In genomic region chr12:83487476-83487991, GRCm38 (mm10) we compare ENCODE assay signal across 7 mouse cellular contexts. TPM values are rescaled to one million over a fixed set of nuclear protein-coding genes. Genes with fewer than 3 reads are reported as not detected.
DNase-seq lines count a peak whose midpoint lies in the region; ATAC-seq and TF ChIP-seq lines count a peak whose summit lies in the region.

TSS of gene Dpf3 (minus strand) at chr12:83487716.

- H3K4me3 ChIP-seq in embryonic facial prominence, embryonic 12.5 days = peak within 1 kb of the TSS; percentile 66
- H3K4me3 ChIP-seq in kidney, adult 2 months (ENCODE audit: insufficient read depth, low read depth, low read length) = peak within 1 kb of the TSS; percentile 66
- peak within 1 kb of the TSS; percentile 66 for H3K4me3 ChIP-seq in limb, embryonic 12.5 days (replicated peaks)
- H3K4me3 ChIP-seq in midbrain, embryonic 15.5 days = peak within 1 kb of the TSS; percentile 65
- peak within 1 kb of the TSS; percentile 66 for H3K4me3 ChIP-seq in spleen, adult 2 months (ENCODE audit: extremely low read depth, insufficient read depth, insufficient read length)

- TF ChIP-seq POLR2A in kidney, adult 2 months (IDR thresholded peaks at IDR 0.05; ENCODE audit: low read depth, low read length) = no peak
- no peak for TF ChIP-seq POLR2A in spleen, adult 2 months (IDR thresholded peaks at IDR 0.05; ENCODE audit: low read depth, low read length)

- H3K27ac ChIP-seq in embryonic facial prominence, embryonic 12.5 days = peak within 1 kb of the TSS; percentile 72; the same call in 1 of the 2 replicates
- H3K27ac ChIP-seq in kidney, adult 2 months (ENCODE audit: insufficient read depth, low read depth, low read length) = peak within 1 kb of the TSS; percentile 36
- peak within 1 kb of the TSS; percentile 73 for H3K27ac ChIP-seq in limb, embryonic 12.5 days
- peak within 1 kb of the TSS; percentile 86 for H3K27ac ChIP-seq in midbrain, embryonic 15.5 days
- H3K27ac ChIP-seq in spleen, adult 2 months (ENCODE audit: insufficient read depth, low read length) = peak within 1 kb of the TSS; percentile 30; the same call in 1 of the 2 replicates

- H3K36me3 ChIP-seq in embryonic facial prominence, embryonic 12.5 days = no peaks in the 10 kb centered on the region
- no peaks in the 10 kb centered on the region for H3K36me3 ChIP-seq in kidney, adult 2 months (ENCODE audit: control insufficient read depth, insufficient read depth, low read length)
- no peaks in the 10 kb centered on the region for H3K36me3 ChIP-seq in limb, embryonic 12.5 days
- no peaks in the 10 kb centered on the region for H3K36me3 ChIP-seq in midbrain, embryonic 15.5 days (replicated peaks)
- H3K36me3 ChIP-seq in spleen, adult 2 months (ENCODE audit: control insufficient read depth, insufficient read depth, low read length) = no peaks in the 10 kb centered on the region

- peak; percentile 100 for DNase-seq in adrenal gland, postnatal 25 days
- peak; percentile 99 to 100 for DNase-seq in heart, adult 18-20 months
- peak; percentile 100 for DNase-seq in kidney, adult 2 months
- peak; percentile 72 to 94 for DNase-seq in spleen, adult 2 months (ENCODE audit: low read depth in 1 of 2, low spot score in 2 of 2)

- H3K27me3 ChIP-seq in embryonic facial prominence, embryonic 12.5 days = peaks cover 41% of the 10 kb centered on the region
- no peaks in the 10 kb centered on the region for H3K27me3 ChIP-seq in kidney, adult 2 months (replicated peaks; ENCODE audit: control insufficient read depth, insufficient read depth, low read length)
- peaks cover 55% of the 10 kb centered on the region for H3K27me3 ChIP-seq in limb, embryonic 12.5 days
- no peaks in the 10 kb centered on the region for H3K27me3 ChIP-seq in midbrain, embryonic 15.5 days (replicated peaks)
- peaks cover 26% of the 10 kb centered on the region for H3K27me3 ChIP-seq in spleen, adult 2 months (ENCODE audit: control insufficient read depth, insufficient read depth, low read length)

- peak within 1 kb of the TSS; percentile 98 for H3K4me2 ChIP-seq in embryonic facial prominence, embryonic 12.5 days (replicated peaks)
- peak within 1 kb of the TSS; percentile 100 for H3K4me2 ChIP-seq in limb, embryonic 12.5 days
- peak within 1 kb of the TSS; percentile 90 for H3K4me2 ChIP-seq in midbrain, embryonic 15.5 days

- H3K9me3 ChIP-seq in embryonic facial prominence, embryonic 12.5 days = peaks cover 6% of the 10 kb centered on the region; the same call in 1 of the 2 replicates
- peaks cover 7% of the 10 kb centered on the region for H3K9me3 ChIP-seq in limb, embryonic 12.5 days
- H3K9me3 ChIP-seq in midbrain, embryonic 15.5 days = no peaks in the 10 kb centered on the region

- WGBS in embryonic facial prominence, embryonic 12.5 days = under 1% methylated on average over 31 of the region's 31 CpGs
- under 1% methylated on average over 31 of the region's 31 CpGs for WGBS in kidney, adult 2 months
- 0% methylated on average over 31 of the region's 31 CpGs for WGBS in limb, embryonic 12.5 days
- WGBS in midbrain, embryonic 15.5 days = 0% methylated on average over 31 of the region's 31 CpGs
- WGBS in spleen, adult 2 months = under 1% methylated on average over 31 of the region's 31 CpGs

- peaks cover 26% of the 10 kb centered on the region for H3K4me1 ChIP-seq in embryonic facial prominence, embryonic 12.5 days
- H3K4me1 ChIP-seq in kidney, adult 2 months (ENCODE audit: control insufficient read depth, insufficient read depth, low read length) = no peaks in the 10 kb centered on the region
- peaks cover 38% of the 10 kb centered on the region for H3K4me1 ChIP-seq in limb, embryonic 12.5 days (replicated peaks)
- peaks cover 23% of the 10 kb centered on the region for H3K4me1 ChIP-seq in midbrain, embryonic 15.5 days
- peaks cover 8% of the 10 kb centered on the region for H3K4me1 ChIP-seq in spleen, adult 2 months (ENCODE audit: control insufficient read depth, insufficient read depth, insufficient read length)

- peak; percentile 93 for ATAC-seq in embryonic facial prominence, embryonic 12.5 days (ENCODE audit: insufficient number of reproducible peaks, insufficient read depth, low FRiP score, low TSS enrichment)
- peak; percentile 87 for ATAC-seq in limb, embryonic 12.5 days (ENCODE audit: insufficient number of reproducible peaks, insufficient read depth, low FRiP score, low TSS enrichment, low read depth)
- peak; percentile 94 for ATAC-seq in midbrain, embryonic 15.5 days (replicated peaks)

- no peak for TF ChIP-seq CTCF in kidney, adult 2 months (conservative IDR thresholded peaks at IDR 0.05; ENCODE audit: insufficient read depth, insufficient read length, low read depth, low read length)
- no peak for TF ChIP-seq CTCF in spleen, adult 2 months (IDR thresholded peaks at IDR 0.05; ENCODE audit: extremely low read depth, insufficient read depth, insufficient read length, insufficient replicate concordance)

- peak within 1 kb of the TSS; percentile 65 for H3K9ac ChIP-seq in embryonic facial prominence, embryonic 12.5 days
- H3K9ac ChIP-seq in limb, embryonic 12.5 days (replicated peaks) = peak within 1 kb of the TSS; percentile 64
- peak within 1 kb of the TSS; percentile 72 for H3K9ac ChIP-seq in midbrain, embryonic 15.5 days

RNA-seq across cellular contexts. Expression of gene Dpf3, which starts in this region (rescaled TPM):
- total RNA-seq in adrenal gland, postnatal 25 days (2021) = 11.3 and 14.1 TPM in 2 replicates
- polyA plus RNA-seq in embryonic facial prominence, embryonic 12.5 days (2016; fragmentation: Nextera tagmentation; extraction: Ambion mirVana) = 4.2 and 5.0 TPM in 2 replicates
- total RNA-seq in heart, adult 18-20 months (2021) = 10 to 100 TPM; 16.2 to 20.3 TPM
- 4.0 TPM in 2 replicates for polyA plus RNA-seq in kidney, adult 2 months (2012; rRNA removed)
- polyA plus RNA-seq in limb, embryonic 12.5 days (2016; fragmentation: Nextera tagmentation; extraction: Ambion mirVana) = 4.4 and 5.4 TPM in 2 replicates
- 25.0 and 26.9 TPM in 2 replicates for polyA plus RNA-seq in midbrain, embryonic 15.5 days (2015; fragmentation: Nextera tagmentation; extraction: Ambion mirVana)
- 1.6 and 1.7 TPM in 2 replicates for polyA plus RNA-seq in spleen, adult 2 months (2012; rRNA removed)

Comparison
In these comparisons a context has a peak if more than half of its experiments do, and no peak if none do; other contexts are left out.
1. Peak in every context shown above with its lines: DNase-seq, ATAC-seq, H3K4me3 ChIP-seq and H3K27ac ChIP-seq.
2. H3K27ac ChIP-seq: peak in every context shown above with its lines; median percentile 86 in midbrain, embryonic 15.5 days; 73 in limb, embryonic 12.5 days; 72 in embryonic facial prominence, embryonic 12.5 days; 36 in kidney, adult 2 months; 30 in spleen, adult 2 months.